Mouse (Mus musculus) activated CD4-positive, CD25-positive, alpha-beta regulatory T cell, adult 4 months (primary cell): ENCODE results near the gene Kdm2b. TPM values are rescaled to one million over a fixed set of nuclear protein-coding genes. Genes with fewer than 3 reads are reported as not detected.

Experiments
- ATAC-seq: one replicate; pipeline ENCODE4 v1.8.0; 2017
- polyA plus RNA-seq, 2 experiments: library from polyadenylated mRNA; unstranded; fragments of 100-300 nt; shearing (Covaris generic); gene quantifications; one replicate each; pipeline ENCODE4 v1.2.1; 2017

Kdm2b gene
- polyA plus RNA-seq, 2 experiments from 2014 or later = 28.2 to 43.2 TPM

DNA sequence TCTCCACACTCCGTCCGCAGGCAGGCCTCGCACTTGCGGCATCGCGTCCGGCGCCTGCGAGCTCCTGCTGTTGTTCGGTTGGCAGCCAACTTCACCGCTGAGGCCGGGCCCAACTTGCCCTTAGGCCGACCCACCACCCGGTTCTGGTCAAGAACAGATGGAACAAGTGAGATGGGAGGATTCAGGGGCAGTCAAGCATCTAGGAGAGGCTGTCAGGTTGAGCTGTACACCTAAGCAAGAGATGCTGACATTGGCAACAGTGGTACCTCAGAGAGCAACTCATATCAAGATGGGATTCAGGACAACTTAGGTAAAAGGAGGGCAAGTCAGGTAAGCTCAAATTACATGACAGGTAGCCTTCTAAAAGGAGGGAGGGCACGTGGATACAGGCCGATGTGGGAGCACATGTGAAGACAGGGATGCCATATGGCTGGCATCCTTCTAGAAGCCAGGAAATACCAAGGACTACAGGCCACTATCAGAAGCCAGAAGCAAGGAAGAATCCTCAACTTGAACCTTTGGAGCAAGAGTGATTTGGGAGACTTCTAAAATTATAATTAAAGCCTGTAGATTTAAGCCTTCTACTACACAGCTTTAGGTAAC lies 100.9 kb downstream of the Kdm2b start:
- ATAC-seq = no peak

DNA sequence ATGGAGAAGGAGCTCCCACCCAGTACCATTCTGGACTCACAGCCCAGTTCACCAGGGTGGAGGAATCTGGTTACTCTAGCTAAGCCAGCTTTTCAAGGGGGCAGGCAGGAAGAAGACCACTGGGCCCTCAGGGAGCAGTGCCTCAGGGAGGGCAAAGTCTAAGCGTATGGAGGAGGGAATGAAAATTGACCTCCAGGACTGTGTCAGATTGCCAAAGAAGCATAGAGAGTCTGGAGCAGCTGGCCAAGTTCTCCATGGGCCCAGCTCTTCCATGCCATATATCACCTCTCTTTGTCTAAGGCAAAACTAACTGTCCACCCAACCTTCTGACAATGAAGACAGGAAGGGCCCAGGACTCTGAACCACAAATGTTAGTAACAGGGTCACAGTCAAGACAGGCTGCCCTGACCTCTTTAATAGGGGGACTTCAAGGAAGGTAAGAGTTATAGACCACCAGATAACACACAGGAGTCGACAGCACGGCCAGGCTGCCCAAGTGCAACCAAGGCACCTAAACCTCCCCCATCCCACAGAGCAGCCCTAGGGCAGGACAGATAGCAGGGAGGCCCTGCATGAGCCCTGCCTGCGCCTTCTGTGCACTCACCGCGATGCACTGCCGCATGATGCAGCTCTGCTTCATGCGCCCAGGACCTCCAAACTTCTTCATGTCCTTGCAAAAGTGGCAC lies 101.6 kb downstream of the Kdm2b start:
- ATAC-seq = no peak

DNA sequence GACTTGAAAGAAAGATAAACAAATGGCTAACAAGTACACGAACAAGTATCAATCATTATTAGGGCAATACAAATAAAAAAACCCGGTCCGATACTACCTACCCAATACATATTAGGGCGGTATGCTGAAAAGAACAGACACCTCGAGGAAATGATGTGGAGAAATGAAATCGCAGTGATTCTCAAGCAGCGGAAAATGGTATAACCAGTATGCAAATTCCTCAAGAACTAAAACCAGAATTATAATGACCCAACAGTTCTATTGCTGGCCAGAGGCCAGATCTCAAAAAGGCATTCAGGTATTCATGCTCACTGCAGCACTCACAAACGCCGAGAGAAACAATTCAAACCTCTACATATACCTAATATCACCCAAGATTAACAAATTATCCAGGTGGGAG lies 102.6 kb downstream of the Kdm2b start:
- ATAC-seq = no peak

DNA sequence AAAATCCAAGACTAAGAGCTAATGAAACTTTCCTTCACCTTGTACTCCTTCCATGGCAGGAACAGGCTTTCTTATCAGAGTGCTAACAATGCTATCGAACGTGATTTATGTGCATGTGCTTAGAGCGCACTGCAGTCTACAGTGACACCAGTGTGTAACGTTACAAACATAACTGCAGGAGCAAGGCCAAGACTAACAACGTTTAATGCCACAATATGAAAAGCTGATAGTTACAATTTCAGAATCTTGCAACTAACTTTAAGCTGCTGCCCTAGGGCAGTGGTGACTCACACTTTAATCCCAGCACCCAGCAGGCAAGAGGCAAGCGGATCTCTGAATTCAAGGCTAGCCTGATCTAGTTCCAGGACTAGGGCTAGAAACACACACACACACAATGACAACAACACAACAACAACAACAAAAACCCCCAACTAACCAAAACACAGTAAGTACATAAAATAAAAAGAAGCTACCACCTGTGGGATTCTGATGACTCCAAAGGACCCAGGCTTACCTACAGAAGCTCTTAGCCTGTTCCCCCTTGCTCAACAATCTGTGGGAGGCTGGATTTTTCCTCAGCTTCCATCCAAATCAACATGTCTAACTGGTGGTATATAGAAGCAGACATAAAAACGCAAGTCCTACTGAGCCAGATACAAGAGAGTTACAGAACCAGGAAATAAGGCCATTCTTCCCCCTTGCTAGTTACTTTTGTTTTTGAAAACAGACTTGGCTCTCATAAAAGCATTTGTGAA lies 104.9 kb downstream of the Kdm2b start:
- no peak for ATAC-seq

GRCm38 (mm10) chr5:122883652-122884235 lies 105.9 kb downstream of the Kdm2b start:
- ATAC-seq = no peak

DNA sequence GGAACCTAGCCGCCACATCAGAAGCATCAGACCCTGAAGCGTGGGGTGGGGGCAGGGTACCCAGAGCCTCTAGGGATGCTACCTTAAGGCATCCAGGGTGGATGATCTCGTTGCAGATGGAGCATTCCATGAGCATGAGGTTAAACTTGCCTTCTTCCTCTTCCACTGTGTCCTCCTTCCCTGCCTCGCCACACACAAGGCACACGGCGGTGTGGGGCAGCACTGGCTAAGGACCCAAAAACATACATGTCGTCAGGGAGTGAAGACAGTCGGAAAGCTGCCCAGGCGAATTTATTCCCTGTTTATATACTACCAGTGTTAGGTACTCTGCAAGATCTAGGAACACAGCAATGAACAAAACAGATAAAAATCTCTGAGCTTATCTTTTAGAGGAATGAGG lies 106.4 kb downstream of the Kdm2b start:
- no peak for ATAC-seq

- no peak for ATAC-seq
Observed at GRCm38 (mm10) chr5:122882256-122883050, 107.2 kb downstream of the Kdm2b start.

DNA sequence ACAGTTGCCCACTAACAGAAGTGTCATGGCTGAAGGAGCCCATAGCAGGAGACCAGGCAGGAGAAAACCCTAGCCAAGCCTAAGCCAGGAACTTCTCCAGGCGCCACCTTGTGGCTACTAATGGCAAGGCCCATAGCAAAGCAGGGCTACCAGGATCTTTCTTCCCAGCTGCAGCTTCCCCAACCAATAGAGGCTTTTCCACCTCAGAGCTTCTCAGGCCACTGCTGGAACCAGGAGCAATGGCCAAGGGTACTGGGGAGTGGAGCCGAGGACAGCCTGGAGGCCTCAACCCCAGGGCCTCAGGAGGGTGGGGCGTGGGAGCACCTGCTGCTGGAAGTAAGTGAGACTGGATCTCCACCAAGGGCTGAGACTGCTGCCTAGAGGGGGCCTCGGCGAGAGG lies 108.3 kb downstream of the Kdm2b start:
- no peak for ATAC-seq

- no peak for ATAC-seq
Observed at GRCm38 (mm10) chr5:122880241-122880980, 109.2 kb downstream of the Kdm2b start.

DNA sequence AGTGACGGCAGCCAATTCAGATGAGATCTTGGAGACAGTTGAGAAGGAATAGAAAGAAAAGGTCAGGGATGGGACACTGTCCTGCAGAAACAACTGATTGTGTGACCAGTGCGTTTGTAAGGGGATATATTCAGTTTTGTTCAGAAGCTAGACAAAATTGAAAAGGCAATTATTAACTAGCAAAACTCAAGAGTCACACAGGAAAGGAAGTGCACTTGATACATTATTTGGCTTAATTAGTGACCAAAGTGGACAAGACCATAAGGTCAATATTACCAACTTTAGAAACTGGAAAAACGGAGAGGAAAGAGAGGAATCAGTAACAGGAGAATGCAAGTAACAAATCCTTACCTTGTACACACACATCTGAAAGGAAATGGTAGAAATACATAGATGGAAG lies 113.0 kb downstream of the Kdm2b start:
- no peak for ATAC-seq

DNA sequence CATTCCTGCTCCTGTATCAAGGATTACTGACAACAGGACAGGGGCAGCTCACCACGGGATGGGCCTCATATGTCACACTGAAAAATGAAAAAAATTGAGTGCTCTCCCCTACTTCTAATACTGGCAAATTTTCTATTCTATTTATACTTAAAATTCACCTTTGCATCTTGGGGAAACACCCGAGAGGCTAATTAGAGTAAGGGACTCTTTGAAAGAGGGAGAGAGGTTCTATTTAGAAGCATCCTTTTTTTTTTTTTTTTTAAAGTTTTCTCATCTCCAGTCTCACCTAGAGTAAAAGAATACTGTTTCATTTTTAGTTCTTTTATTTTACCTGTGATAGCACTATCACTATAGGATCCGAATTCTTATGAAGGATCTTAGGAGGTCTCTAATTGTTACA lies 115.3 kb downstream of the Kdm2b start:
- no peak for ATAC-seq

GRCm38 (mm10) chr5:122873573-122873972 lies 116.0 kb downstream of the Kdm2b start:
- no peak for ATAC-seq

- ATAC-seq = no peak
Observed at GRCm38 (mm10) chr5:122872626-122873025, 117.0 kb downstream of the Kdm2b start.

DNA sequence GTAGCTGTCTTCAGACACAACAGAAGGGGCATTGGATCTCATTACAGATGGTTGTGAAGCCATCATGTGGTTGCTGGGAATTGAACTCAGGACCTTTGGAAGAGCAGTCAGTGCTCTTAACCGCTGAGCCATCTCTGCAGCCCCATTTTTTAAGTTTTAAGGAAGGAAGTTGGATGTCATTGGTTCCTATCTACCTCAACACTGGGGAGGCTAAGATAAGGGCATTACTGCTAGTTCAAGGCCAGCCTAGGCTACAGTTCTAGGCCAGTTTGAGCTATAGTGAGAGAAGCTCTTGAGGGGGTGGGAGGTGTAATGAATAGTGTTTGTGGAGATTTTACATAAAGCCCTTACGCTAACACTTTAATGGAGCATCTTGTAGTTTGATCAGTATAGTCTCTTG lies 126.6 kb downstream of the Kdm2b start:
- ATAC-seq = no peak

GRCm38 (mm10) chr5:122855858-122856257 lies 133.8 kb downstream of the Kdm2b start:
- no peak for ATAC-seq

DNA sequence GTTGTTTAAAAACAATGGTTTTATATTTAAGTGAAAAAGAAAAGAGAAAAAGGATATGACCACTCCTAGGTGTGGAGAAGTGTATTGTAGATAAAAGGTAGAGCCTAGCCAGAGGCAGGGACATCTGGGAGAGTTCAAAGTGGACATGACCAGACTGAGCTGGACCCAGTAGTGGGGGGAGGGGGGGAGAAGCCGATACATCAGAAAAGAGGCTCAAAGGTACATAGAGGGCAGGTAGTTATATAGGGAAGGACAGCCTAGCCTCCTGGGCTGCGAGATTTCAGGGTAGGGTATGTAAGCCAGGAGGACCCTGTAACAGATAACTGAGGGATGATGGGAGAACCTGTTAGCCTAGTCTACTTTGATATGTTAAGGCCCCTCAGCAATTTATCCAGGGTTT lies 137.0 kb downstream of the Kdm2b start:
- ATAC-seq = no peak

DNA sequence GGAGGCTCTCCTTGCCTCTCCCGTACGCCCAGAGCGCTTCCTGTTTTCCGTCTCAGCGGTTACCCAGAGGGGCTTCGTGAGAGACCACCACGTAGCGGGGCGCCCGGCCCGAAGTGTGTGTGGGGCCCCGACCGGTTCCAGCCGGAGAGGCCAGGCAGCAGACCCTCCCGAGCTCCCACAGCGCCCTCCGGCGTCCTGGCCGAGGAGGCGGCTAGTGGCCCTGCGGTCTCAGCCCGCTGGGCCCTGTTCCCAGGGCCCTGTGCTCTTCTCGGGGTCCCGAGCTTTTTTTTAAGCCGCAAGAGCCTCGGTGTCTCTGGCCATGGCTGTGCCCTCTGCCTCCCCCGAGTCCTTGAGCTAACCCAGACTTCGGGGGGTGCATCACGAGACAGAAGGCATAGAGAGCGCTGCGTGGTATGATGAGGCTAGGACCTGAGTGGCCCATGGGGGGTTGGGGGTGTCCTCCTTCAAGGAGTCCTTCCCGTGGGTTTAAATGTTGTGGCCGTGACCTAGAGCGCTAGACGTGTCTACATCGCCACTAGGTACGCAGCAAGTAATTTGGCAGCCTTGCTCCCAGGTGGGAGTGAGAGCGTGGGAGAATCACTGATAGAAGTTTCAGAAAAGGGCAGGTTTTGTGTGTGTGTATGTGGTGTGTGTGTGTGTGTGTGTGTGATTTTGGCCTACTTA lies 139.2 kb downstream of the Kdm2b start:
- peak; percentile 17 for ATAC-seq

DNA sequence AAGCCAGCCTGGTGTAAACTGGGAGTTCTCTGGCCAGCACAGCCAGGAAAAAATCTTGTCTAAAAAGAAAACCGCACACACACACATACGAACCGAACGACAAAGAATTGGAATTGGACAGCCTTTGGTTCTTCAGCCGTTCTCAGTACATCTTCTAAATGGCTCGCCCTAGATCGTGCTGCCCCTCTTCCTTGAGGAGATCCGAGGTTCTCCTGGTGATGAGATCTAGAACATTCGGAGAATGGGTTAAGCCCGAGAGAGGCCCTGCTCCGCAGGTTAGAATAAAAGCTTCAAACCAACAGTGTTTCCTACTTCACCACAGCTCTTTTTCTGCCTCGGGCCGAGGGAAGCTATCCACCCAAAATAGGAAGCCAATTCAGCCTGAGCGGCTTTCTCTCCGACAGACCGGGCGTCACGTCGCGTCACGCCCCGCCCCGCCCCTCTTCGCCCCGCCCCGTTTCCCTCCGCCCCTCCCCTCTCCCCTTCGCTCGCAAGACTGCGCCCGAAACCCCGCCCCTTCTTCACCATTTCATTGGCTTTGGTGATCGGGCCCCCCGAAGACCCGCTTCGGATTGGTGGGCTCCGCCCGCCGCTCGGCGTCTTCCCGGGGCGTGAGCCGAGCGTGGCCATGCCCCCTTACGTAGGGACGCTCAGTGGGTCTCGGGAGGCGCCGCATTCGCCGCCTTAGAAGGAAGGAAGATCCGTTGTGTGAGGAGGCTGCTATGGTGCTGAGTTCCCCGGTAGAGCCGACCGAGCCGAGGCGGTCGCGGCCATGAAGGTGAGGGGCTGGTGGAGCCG lies 139.9 kb downstream of the Kdm2b start, which contains the start of gene Rnf34:
Gene Rnf34 (plus strand): TSS at position 528 of the 798 bp plus-strand sequence.
- ATAC-seq = peak; percentile 95

DNA sequence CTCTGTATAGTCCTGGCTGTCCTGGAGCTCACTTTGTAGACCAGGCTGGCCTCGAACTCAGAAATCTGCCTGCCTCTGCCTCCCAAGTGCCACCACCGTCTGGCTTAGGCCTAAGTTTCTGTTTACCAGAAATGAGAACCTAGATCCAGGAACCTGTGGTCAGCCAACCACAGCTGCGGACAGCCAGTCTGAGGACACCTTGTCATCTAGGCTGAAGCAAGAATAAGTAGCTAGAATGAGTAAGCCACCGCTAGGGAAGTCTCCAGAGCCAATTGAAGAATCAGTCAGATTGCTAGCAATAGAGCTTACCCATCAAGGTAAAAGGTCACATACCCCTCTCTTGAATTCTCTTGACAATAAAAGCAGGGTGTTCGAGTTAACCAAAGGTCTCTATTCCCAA lies 145.8 kb downstream of the Kdm2b start:
- no peak for ATAC-seq

- no peak for ATAC-seq
Observed at GRCm38 (mm10) chr5:122841126-122841525, 148.5 kb downstream of the Kdm2b start.
